Mouse (Mus musculus) liver, embryonic 13.5 days (tissue): ENCODE data around the gene Tmed6. TPM values are rescaled to one million over a fixed set of nuclear protein-coding genes. Genes with fewer than 3 reads are reported as not detected.
A peak's percentile ranks its signal among the peaks of the same experiment; 100 is the strongest.
"Not testable (repeated sequence)": the region's sequence is repeated elsewhere in the genome, so short reads cannot be mapped to it uniquely, and the experiment has no call there.

Source experiments
- ATAC-seq: fragments of 200-750 bp; cut with Nextera tagmentation; 2 replicates; pipeline ENCODE4 v1.8.0; 2017; ENCODE audit warnings: low read depth, mild to moderate bottlenecking, moderate number of reproducible peaks, moderate library complexity
- DNase-seq: peaks from one replicate; pipeline ENCODE4 v3.0.0; 2022
- H3K27ac ChIP-seq: fragments of 300-500 bp; sonication (generic); 2 replicates; pipeline ENCODE4 v1.5.1; 2015; ENCODE audit warnings: moderate library complexity, mild to moderate bottlenecking, inconsistent platforms
- H3K27me3 ChIP-seq: fragments of 300-500 bp; sonication (generic); 2 replicates; pipeline ENCODE4 v1.6.1; 2015; ENCODE audit warnings: mild to moderate bottlenecking, inconsistent platforms
- H3K36me3 ChIP-seq: fragments of 300-500 bp; sonication (generic); 2 replicates; pipeline ENCODE4 v1.6.1; 2015; ENCODE audit warnings: mild to moderate bottlenecking, inconsistent platforms
- H3K4me1 ChIP-seq: fragments of 300-500 bp; sonication (generic); replicated peaks from 2 replicates; pipeline ENCODE4 v1.6.1; 2015; ENCODE audit warnings: inconsistent platforms
- H3K4me2 ChIP-seq: fragments of 300-500 bp; sonication (generic); 2 replicates; pipeline ENCODE4 v1.6.1; 2015; ENCODE audit warnings: inconsistent platforms, mild to moderate bottlenecking, moderate library complexity
- H3K4me3 ChIP-seq: fragments of 300-500 bp; sonication (generic); replicated peaks from 2 replicates; pipeline ENCODE4 v1.5.1; 2015; ENCODE audit warnings: mild to moderate bottlenecking, inconsistent platforms
- H3K9ac ChIP-seq: fragments of 300-500 bp; sonication (generic); 2 replicates; pipeline ENCODE4 v1.6.1; 2015; ENCODE audit warnings: mild to moderate bottlenecking, inconsistent platforms
- H3K9me3 ChIP-seq: fragments of 300-500 bp; sonication (generic); replicated peaks from 2 replicates; pipeline ENCODE4 v1.6.1; 2016; ENCODE audit warnings: inconsistent platforms
- WGBS: fragments of 180-500 bp; shearing (Covaris S2); methylation state at CpG from one replicate; pipeline ENCODE4 v1.1.7; 2015; ENCODE audit not compliant: insufficient replicate concordance; 5-methylcytosine and 5-hydroxymethylcytosine counted together
- polyA plus RNA-seq: library from polyadenylated mRNA; unstranded; fragments of >200 nt; fragmentation: Nextera tagmentation; extraction: Ambion mirVana; gene quantifications from 2 replicates; pipeline ENCODE4 v1.2.1, GENCODE M21; 2015

Gene Tmed6
- 4.1 and 4.4 TPM in 2 replicates for polyA plus RNA-seq

- no peaks in the 10 kb centered on the region for H3K9me3 ChIP-seq
- H3K27me3 ChIP-seq = no peaks in the 10 kb centered on the region
- no peak within 1 kb of the TSS for H3K27ac ChIP-seq
- H3K4me3 ChIP-seq = no peak within 1 kb of the TSS
- peaks cover 19% of the 10 kb centered on the region for H3K36me3 ChIP-seq
- no peak within 1 kb of the TSS for H3K4me2 ChIP-seq
- no peak within 1 kb of the TSS for H3K9ac ChIP-seq
- DNase-seq (peak; percentile 73), ATAC-seq (peak; percentile 88)
- H3K4me1 ChIP-seq = peaks cover 12% of the 10 kb centered on the region
- WGBS = 49% methylated on average over 17 of the region's 17 CpGs
These were observed at the start of gene Tmed6 for GRCm38 (mm10) chr8:107065511-107066496. Gene Tmed6, minus strand, starts transcription at chr8:107065644.

GRCm38 (mm10) chr8:107115008-107115320 is 49.5 kb upstream of the Tmed6 start:
- Histone ChIP-seq H3K27ac (no peak overlapping the region), H3K9ac (peak overlapping the region; percentile 15; the same call in 1 of the 2 replicates)
- 42% methylated on average over 10 of the region's 10 CpGs for WGBS

GRCm38 (mm10) chr8:107114150-107115007 is 48.9 kb upstream of the Tmed6 start:
- Histone ChIP-seq H3K9me3 (no peaks in the 10 kb centered on the region), H3K4me1 (peaks cover 30% of the 10 kb centered on the region), H3K9ac (peak overlapping the region; percentile 15), H3K27ac (no peak overlapping the region), H3K4me2 (peak overlapping the region; percentile 45), H3K36me3 (no peaks in the 10 kb centered on the region), H3K27me3 (no peaks in the 10 kb centered on the region), H3K4me3 (0 out of 2 replicates have a peak overlapping the region, but pooled peaks have one; percentile 7)
- no peak for DNase-seq
- 29% methylated on average over 19 of the region's 19 CpGs for WGBS
- ATAC-seq = peak; percentile 47

More at GRCm38 (mm10) chr8:107115008-107115320, 49.5 kb upstream of the Tmed6 start:
- DNase-seq (no peak), ATAC-seq (no peak)
- Histone ChIP-seq H3K4me3 (0 out of 2 replicates have a peak overlapping the region, but pooled peaks have one; percentile 7), H3K4me1 (peaks cover 30% of the 10 kb centered on the region), H3K4me2 (peak overlapping the region; percentile 45; the same call in 1 of the 2 replicates), H3K9me3 (no peaks in the 10 kb centered on the region), H3K27me3 (no peaks in the 10 kb centered on the region), H3K36me3 (no peaks in the 10 kb centered on the region)

- no peaks in the 10 kb centered on the region for H3K9me3 ChIP-seq
- peaks cover 30% of the 10 kb centered on the region for H3K4me1 ChIP-seq
- H3K4me2 ChIP-seq = no peak overlapping the region
- no peak overlapping the region for H3K9ac ChIP-seq
- DNase-seq (no peak), ATAC-seq (no peak)
- no peaks in the 10 kb centered on the region for H3K36me3 ChIP-seq
- H3K27me3 ChIP-seq = no peaks in the 10 kb centered on the region
- H3K4me3 ChIP-seq = no peak overlapping the region
- WGBS = 72% methylated on average over 4 of the region's 4 CpGs
- H3K27ac ChIP-seq = no peak overlapping the region
These were observed 47.8 kb upstream of the Tmed6 start for GRCm38 (mm10) chr8:107113209-107113608.

GRCm38 (mm10) chr8:107111340-107112105 is 46.1 kb upstream of the Tmed6 start:
- H3K9me3 ChIP-seq = no peaks in the 10 kb centered on the region
- no peak for DNase-seq
- no peaks in the 10 kb centered on the region for H3K27me3 ChIP-seq
- H3K36me3 ChIP-seq = no peaks in the 10 kb centered on the region
- H3K4me2 ChIP-seq = no peak overlapping the region
- peaks cover 26% of the 10 kb centered on the region for H3K4me1 ChIP-seq
- 77% methylated on average over 10 of the region's 11 CpGs for WGBS
- ATAC-seq = no peak
- no peak overlapping the region for H3K9ac ChIP-seq
- no peak overlapping the region for H3K27ac ChIP-seq
- no peak overlapping the region for H3K4me3 ChIP-seq

GRCm38 (mm10) chr8:107110629-107111330 is 45.3 kb upstream of the Tmed6 start:
- H3K27me3 ChIP-seq = no peaks in the 10 kb centered on the region
- no peaks in the 10 kb centered on the region for H3K36me3 ChIP-seq
- H3K9me3 ChIP-seq = no peaks in the 10 kb centered on the region
- WGBS = 70% methylated on average over 9 of the region's 9 CpGs
- no peak overlapping the region for H3K4me3 ChIP-seq
- DNase-seq (no peak), ATAC-seq (no peak)
- H3K9ac ChIP-seq = no peak overlapping the region
- no peak overlapping the region for H3K27ac ChIP-seq
- H3K4me1 ChIP-seq = peaks cover 22% of the 10 kb centered on the region
- no peak overlapping the region for H3K4me2 ChIP-seq

- DNase-seq (no peak), ATAC-seq (0 out of 2 replicates have a peak, but pooled peaks have one; percentile 29)
- whole genome bisulfite sequencing = 58% methylated on average over 5 of the region's 5 CpGs
- Histone ChIP-seq H3K36me3 (no peaks in the 10 kb centered on the region), H3K27me3 (no peaks in the 10 kb centered on the region), H3K4me2 (no peak overlapping the region), H3K4me1 (peaks cover 18% of the 10 kb centered on the region), H3K4me3 (no peak overlapping the region), H3K9ac (no peak overlapping the region), H3K27ac (no peak overlapping the region), H3K9me3 (no peaks in the 10 kb centered on the region)
These were observed 44.5 kb upstream of the Tmed6 start for GRCm38 (mm10) chr8:107109816-107110435.

- Histone ChIP-seq H3K4me2 (peak overlapping the region; percentile 41), H3K27ac (no peak overlapping the region), H3K9me3 (no peaks in the 10 kb centered on the region), H3K9ac (no peak overlapping the region), H3K36me3 (no peaks in the 10 kb centered on the region), H3K27me3 (no peaks in the 10 kb centered on the region), H3K4me1 (peaks cover 10% of the 10 kb centered on the region), H3K4me3 (peak overlapping the region; percentile 30)
- DNase-seq (no peak), ATAC-seq (0 out of 2 replicates have a peak, but pooled peaks have one; percentile 36)
- WGBS = 67% methylated on average over 23 of the region's 23 CpGs
These were observed 43.7 kb upstream of the Tmed6 start for GRCm38 (mm10) chr8:107108978-107109720.

- not testable (repeated sequence) for H3K4me3 ChIP-seq, ATAC-seq, H3K9ac ChIP-seq, H3K4me2 ChIP-seq, H3K27ac ChIP-seq, H3K36me3 ChIP-seq, H3K9me3 ChIP-seq, H3K4me1 ChIP-seq, H3K27me3 ChIP-seq, DNase-seq
- 78% methylated on average over 5 of the region's 5 CpGs for WGBS
These were observed 42.6 kb upstream of the Tmed6 start for GRCm38 (mm10) chr8:107108089-107108488.
